Mouse (Mus musculus) A20 (cell line): ENCODE measurements around the gene Olfr558.

Experiments used
- DNase-seq: peaks from one replicate; pipeline ENCODE4 v3.0.0-alpha.2; 2011; ENCODE audit warnings: low read depth, low spot score

Gene Olfr558

DNA sequence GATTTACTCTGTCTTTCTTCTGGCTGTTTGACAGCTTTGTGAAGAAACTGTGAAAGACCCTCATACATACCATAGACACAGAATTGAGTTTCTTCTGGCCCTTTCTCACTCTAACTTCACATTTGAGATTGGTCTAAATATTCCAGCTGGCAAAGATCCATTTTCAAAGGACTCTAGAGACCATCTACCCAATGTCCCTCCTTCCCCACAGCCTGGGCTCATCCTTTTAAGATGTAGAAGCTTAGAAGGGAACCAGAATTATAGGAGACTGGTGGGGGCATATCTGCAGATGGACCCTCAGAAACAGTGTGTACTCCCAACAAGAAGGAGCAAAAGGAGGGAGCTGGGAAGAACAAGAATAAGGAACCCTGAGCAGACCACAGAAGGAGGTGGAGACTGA, at the start of gene Olfr558:
Gene Olfr558, plus strand, starts transcription at position 301 of the 400 bp plus-strand sequence.
- DNase-seq = no peak

DNA sequence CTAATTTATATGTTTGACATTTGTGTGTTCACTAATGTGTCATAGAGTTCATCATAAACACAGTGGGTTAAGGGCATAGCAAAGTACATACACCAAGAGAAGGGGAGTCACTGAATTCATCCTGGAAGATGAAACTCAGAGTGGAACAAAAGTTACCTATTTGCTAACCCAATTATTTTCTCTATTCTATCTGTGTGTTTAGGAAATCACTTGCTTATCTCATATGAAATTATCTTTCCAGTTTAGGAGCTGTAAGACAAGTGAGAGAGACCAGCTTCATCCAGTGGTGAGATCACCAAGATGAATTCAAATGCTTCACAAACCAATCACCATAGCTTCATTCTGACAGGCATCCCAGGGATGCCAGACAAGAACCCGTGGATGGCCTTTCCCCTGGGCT, 43.5 kb upstream of the Olfr558 start, which contains the start of gene Olfr555:
Gene Olfr555, plus strand, starts transcription at position 301 of the 400 bp plus-strand sequence.
- no peak for DNase-seq

DNA sequence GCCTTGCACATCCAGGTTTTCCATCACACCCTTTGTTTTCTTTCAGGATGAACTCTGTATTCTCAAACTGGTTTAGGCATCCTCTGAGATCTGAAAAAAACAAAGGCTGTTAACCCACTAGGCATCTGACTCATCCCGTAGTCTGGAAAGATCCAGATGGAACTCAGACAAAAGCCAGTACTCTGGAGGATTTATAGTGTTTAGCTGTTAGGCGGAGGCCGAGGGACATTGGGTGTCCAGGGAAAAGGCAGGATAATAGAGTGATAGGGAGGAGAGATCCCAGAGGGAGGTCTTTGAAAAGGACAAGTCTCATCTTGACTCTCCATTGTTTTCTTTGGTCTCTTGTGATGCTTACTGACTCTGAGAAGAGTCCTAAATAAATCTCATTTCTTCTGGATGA, 37.4 kb upstream of the Olfr558 start, which contains the start of gene Olfr556:
Gene Olfr556, plus strand, starts transcription at position 301 of the 400 bp plus-strand sequence.
- no peak for DNase-seq

DNA sequence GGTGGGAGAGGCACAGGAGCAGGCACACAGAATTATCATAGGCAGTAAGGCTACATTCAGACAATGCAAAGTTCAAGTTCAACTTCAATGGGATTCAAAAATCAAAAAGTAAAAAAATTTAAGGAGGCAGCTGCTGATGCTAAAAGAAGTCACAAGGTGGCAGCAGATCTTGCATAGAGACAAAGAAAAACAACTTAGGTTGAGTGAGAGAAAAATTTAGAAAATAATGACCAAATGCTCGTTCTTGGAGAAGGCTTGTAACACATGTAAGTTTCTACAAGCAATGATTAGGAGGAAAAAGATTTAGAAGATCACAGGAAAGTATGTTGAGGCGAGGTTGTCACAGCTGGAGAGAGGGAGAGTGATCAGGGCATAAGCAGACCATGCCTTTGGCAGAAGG, 36.6 kb upstream of the Olfr558 start:
- DNase-seq = peak; percentile 37

DNA sequence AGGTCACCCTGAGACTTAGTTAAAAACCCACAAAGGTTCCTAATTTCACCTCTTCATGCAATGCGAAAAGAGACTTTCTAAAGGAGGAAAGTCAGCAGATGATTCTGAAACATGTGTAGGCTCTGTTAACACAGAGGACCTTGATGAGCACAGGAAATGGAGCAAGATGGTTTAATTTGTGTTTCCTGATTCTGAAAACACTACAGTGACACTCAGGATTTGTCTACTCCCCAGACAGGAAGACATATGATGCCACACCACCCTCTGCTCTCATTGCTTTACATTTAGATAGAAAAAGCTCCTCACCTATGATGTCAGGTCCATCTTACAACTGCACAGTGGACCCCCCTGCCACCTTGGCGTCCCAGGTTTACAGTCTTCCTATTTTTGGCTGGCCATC, 25.8 kb upstream of the Olfr558 start:
- no peak for DNase-seq

DNA sequence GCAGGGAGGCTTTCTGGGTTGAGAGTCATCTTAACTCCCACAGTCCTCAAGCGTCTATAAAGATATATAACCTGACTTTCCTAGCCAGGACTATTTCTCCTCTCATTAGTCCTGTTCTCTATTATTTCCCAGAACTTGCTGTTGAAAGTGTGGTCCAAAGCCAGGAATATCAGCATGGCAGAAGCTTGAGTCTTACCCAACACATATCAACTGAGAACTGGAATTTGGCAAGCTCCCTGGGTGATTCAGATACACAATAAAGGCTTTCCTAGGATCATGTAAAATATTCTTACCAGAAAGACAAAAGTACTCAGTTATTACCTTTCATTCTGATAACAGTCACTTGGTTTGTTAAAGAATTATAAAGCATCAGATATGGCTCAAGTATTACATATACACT, 20.1 kb upstream of the Olfr558 start:
- no peak for DNase-seq

DNA sequence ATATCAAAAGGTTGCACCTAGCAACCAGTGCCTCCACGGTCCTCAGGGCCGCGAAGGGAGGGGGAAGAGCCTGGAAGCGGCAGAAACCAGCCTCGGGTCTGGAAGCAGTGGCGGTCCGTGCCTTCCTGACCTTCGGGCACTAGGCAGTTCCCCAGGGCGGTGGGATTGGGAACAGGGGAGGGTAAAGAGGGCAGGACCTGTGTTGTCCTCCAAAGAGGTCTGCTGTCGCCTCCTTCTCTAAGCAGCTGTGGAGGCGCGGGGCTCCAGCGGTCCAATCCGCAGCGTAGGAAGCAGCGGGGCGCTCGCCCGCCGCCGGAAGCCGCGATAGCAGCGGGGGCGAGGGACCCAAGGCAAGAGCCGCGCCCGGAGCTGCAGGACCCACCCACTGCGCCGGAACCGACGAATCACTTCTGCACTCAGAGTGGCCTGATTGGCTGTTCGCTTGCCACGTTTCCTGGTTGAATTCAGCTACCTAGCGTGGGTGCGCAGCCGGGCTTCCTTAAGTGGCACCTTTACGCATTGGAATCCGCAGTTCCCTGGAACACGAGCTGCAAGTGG, 15.0 kb upstream of the Olfr558 start, which contains the start of gene Trim68:
Gene Trim68, minus strand, starts transcription at position 384 of the 558 bp plus-strand sequence.
- DNase-seq = peak; percentile 94

DNA sequence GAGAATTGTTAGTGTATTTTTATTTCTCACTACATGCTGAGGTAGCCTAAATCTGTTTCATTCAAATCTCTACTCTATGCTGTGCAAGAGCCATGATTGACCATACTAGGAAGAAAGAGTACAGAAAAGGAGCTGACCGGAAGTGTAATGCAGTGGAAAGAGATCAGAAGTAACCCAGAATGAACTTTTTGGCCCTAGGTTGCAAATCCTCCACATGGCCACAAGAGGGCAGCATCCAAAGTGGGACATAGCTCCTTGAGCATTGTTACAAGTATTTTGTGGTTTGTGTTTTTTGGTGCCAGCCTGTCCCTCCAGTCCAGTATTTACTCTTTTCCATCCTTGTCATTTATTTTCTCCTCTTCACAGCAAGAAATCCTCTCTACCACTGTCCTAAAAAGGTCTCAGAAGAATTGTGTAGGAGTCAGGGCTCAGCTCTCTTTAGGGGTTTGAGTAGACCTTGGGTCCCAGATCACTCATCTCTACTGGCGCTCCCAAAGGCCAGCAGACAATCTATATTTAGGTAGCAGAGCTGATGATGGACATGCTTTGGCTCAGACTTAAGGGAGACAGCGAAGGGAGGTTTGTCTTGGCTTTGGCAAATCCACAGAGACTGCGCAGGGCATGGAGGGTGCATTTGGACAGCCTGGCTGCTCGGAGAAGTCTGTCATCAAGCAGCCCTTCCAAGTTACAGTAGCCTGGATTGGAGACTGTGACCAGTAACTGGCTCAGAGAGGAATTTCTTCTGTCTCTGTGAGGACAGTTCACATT, 6.5 kb upstream of the Olfr558 start, which contains the start of gene Olfr557:
Gene Olfr557, plus strand, starts transcription at position 553 of the 768 bp plus-strand sequence.
- DNase-seq = peak; percentile 54

DNA sequence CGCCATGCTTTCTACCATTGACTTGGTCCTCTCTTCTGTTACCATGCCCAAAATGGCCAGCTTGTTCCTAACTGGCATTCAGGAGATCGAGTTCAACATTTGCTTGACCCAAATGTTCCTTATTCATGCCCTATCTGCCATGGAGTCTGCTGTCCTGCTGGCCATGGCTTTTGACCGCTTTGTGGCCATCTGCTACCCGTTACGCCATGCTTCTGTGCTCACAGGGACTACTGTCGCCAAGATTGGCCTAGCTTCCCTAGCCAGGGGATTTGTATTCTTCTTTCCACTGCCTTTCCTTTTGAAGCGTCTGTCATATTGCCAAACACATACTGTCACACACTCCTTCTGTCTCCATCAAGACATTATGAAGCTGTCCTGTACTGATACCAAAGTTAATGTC, 3.6 kb upstream of the Olfr558 start:
- DNase-seq = no peak

DNA sequence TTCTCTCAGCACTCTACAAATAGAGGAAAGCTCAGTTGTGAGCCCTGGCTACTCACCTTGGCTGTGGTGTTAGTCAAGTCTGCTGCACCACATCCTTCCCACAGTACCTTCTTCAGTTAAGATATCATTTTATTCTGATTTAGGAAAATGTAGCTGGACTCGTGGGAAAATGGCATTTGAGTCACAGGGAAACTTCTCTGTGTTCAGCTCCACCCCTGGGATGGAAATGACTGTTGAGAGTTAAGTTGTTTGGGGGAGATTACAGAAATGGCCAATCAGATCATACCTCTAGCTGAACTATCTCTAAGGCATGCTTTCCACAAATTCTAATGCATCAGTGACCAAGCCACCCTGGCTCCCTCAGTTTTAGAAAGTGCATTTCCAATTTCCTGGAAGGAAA, 17.0 kb downstream of the Olfr558 start, which contains the start of gene Olfr33:
Gene Olfr33, minus strand, starts transcription at position 101 of the 400 bp plus-strand sequence.
- no peak for DNase-seq

DNA sequence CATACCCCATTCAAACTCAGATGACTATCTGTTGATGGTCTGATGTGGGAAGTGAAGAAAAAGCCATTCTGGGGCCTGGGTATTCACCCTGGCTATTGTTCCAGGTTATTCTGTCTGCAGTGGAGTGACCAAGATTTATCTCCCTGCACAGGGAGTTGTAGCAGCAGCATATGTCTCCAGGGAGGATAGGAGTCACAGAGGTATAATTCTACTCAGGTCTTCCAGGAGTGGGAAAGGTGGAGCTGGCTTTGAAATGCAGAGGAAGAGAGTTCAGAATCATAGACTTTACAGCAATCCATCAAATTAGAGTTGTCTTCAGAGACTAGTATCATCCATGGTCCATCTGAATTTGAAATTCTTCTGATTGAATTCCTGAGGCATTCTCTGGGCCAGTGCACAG, 25.4 kb downstream of the Olfr558 start, which contains the start of gene Olfr559:
Gene Olfr559, minus strand, starts transcription at position 101 of the 400 bp plus-strand sequence.
- DNase-seq = no peak

DNA sequence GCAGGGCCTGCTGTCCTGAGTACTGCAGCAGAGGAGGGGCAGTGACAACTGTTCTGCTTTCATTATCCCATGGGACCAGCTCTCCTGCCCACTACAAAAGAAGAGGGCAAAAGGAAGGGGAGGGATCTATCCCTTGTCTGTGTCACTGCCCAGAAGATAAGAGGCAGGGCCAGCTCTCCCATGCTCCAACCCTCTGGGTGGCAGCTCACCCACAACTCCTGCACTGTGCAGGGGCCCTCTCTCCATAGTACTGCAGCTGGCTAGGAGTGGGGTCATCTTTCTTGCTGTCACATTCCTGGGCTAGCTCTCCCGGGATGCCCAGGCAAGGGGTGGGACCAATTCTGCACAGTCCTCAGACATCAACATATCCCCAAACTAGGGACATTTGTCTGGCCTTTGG, 31.8 kb downstream of the Olfr558 start:
- DNase-seq = no peak

DNA sequence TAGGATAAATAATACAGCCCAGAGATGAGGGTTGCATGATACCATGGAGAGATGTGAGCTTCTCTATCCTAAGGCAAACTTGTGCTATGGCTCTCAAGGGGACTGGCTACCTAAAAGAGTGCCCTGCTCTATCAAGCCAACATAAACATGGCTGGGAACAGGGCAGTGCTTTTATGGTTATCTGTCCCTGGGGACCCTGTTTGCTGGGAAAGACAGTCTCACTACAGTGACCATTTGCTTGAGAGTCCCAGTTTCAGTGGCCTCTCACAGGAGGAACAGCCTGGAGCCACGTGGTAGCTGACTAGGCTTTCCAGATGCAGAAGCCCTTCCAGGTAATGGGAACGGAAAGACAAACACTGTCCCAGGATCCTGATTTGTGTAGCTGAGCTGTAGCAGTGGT, 35.7 kb downstream of the Olfr558 start:
- DNase-seq = no peak

DNA sequence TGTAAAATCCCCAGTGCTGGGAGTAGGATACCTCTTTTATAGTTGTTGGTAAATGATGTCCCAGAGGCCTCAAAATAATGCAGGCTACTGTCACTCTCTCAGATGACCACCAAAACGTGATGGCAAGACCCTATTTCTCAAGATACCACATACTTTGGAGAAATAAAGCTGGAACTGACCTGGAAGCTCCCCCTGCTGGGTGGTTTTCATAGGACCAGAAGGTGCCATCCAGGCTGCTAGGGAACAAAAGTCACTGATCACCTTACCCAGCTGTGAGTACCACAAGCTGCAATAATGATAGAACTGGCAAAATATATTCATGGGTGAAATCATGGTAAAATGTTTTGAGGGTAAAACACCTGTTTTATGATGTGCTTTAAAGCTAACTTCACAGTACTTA, 50.1 kb downstream of the Olfr558 start:
- peak; percentile 6 for DNase-seq

DNA sequence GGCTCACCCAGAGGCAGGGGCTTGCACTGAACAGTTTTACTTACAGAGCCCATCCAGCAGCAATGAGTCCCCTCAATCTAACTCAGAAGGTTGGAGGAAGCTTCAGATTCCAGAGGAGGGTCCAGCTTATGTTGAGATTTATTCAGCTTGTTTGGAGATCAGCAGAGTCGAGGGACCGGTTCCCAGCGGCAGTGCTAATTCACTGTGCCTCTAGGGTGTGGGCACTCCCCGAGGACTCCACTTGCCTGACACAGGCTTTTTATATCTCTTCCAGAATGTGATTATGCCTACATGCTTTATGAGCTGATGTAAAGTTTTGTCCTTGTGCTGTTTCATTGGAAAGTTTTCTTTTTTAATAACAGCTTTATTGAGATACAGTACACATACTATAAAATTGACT, 57.3 kb downstream of the Olfr558 start, which contains the start of the genes Olfr560 and Olfr78:
Gene Olfr560, minus strand, starts transcription at position 101 of the 400 bp plus-strand sequence.
Gene Olfr78, minus strand, starts transcription at position 206 of the 400 bp plus-strand sequence.
- DNase-seq = no peak
